Mouse (Mus musculus) kidney, embryonic 14.5 days (tissue): Measurements from ENCODE around the gene Zfp791. TPM values are rescaled to one million over a fixed set of nuclear protein-coding genes. Genes with fewer than 3 reads are reported as not detected.
A peak's percentile ranks its signal among the peaks of the same experiment; 100 is the strongest.

Source experiments
- ATAC-seq: fragments of 200-750 bp; cut with Nextera tagmentation; 2 replicates; pipeline ENCODE4 v1.8.0; 2017; ENCODE audit warnings: moderate number of reproducible peaks, mild to moderate bottlenecking, moderate TSS enrichment, moderate library complexity; ENCODE audit not compliant: low FRiP score, low TSS enrichment
- H3K27ac ChIP-seq: fragments of 300-500 bp; sonication (generic); 2 replicates; pipeline ENCODE4 v1.5.1; 2014; ENCODE audit warnings: low read depth, mild to moderate bottlenecking, low read length, moderate library complexity, mixed read lengths
- H3K27me3 ChIP-seq: fragments of 300-500 bp; sonication (generic); 2 replicates; pipeline ENCODE4 v1.6.1; 2014; ENCODE audit warnings: mild to moderate bottlenecking, low read length; ENCODE audit not compliant: control insufficient read depth, insufficient read depth
- H3K36me3 ChIP-seq: fragments of 300-500 bp; sonication (generic); 2 replicates; pipeline ENCODE4 v1.6.1; 2014; ENCODE audit warnings: low read length, mixed read lengths; ENCODE audit not compliant: control insufficient read depth, insufficient read depth
- H3K4me1 ChIP-seq: fragments of 300-500 bp; sonication (generic); 2 replicates; pipeline ENCODE4 v1.6.1; 2014; ENCODE audit warnings: low read length, mixed read lengths; ENCODE audit not compliant: control insufficient read depth, insufficient read depth
- H3K4me2 ChIP-seq: fragments of 300-500 bp; sonication (generic); replicated peaks from 2 replicates; pipeline ENCODE4 v1.6.1; 2014; ENCODE audit warnings: low read depth, mild to moderate bottlenecking, low read length
- H3K4me3 ChIP-seq: fragments of 300-500 bp; sonication (generic); 2 replicates; pipeline ENCODE4 v1.5.1; 2014; ENCODE audit warnings: mild to moderate bottlenecking, low read length
- H3K9ac ChIP-seq: fragments of 300-500 bp; sonication (generic); 2 replicates; pipeline ENCODE4 v1.6.1; 2014; ENCODE audit warnings: low read depth, mild to moderate bottlenecking, low read length, moderate library complexity
- H3K9me3 ChIP-seq: fragments of 300-500 bp; sonication (generic); 2 replicates; pipeline ENCODE4 v1.6.1; 2016; ENCODE audit warnings: low read length; ENCODE audit not compliant: control insufficient read depth
- WGBS: fragments of 180-500 bp; shearing (Covaris S2); extraction: QIAGEN DNeasy Blood & Tissue Kit; methylation state at CpG from one replicate; pipeline ENCODE4 v1.1.7; 2014; 5-methylcytosine and 5-hydroxymethylcytosine counted together
- polyA plus RNA-seq: library from polyadenylated mRNA; unstranded; fragments of >200 nt; fragmentation: Nextera tagmentation; extraction: Ambion mirVana; gene quantifications from 2 replicates; pipeline ENCODE4 v1.2.1, GENCODE M21; 2014

The Zfp791 gene
- polyA plus RNA-seq, 1 experiment from 2014 or later: 1.6 TPM

GRCm38 (mm10) chr8:85116984-85117383, 5.9 kb downstream of the Zfp791 start:
- Histone ChIP-seq H3K27ac (no peak overlapping the region), H3K4me3 (no peak overlapping the region), H3K27me3 (no peaks in the 10 kb centered on the region), H3K4me1 (no peaks in the 10 kb centered on the region), H3K4me2 (no peak overlapping the region), H3K9me3 (no peaks in the 10 kb centered on the region; the same call in 1 of the 2 replicates), H3K36me3 (no peaks in the 10 kb centered on the region), H3K9ac (no peak overlapping the region)
- ATAC-seq: no peak
- WGBS: 95% methylated on average over 7 of the region's 7 CpGs

GRCm38 (mm10) chr8:85115501-85115900, 7.4 kb downstream of the Zfp791 start:
- Histone ChIP-seq H3K9me3 (no peaks in the 10 kb centered on the region; the same call in 1 of the 2 replicates), H3K9ac (no peak overlapping the region), H3K4me2 (no peak overlapping the region), H3K27me3 (no peaks in the 10 kb centered on the region), H3K36me3 (peaks cover 6% of the 10 kb centered on the region; the same call in 1 of the 2 replicates), H3K4me1 (no peaks in the 10 kb centered on the region), H3K27ac (no peak overlapping the region), H3K4me3 (no peak overlapping the region)
- WGBS: 78% methylated on average over 4 of the region's 4 CpGs
- ATAC-seq: no peak

GRCm38 (mm10) chr8:85113241-85113640, 9.7 kb downstream of the Zfp791 start:
- no peak overlapping the region for H3K4me2 ChIP-seq
- no peak overlapping the region for H3K4me3 ChIP-seq
- H3K36me3 ChIP-seq: peaks cover 13% of the 10 kb centered on the region
- H3K27me3 ChIP-seq: no peaks in the 10 kb centered on the region
- no peak overlapping the region for H3K9ac ChIP-seq
- H3K4me1 ChIP-seq: no peaks in the 10 kb centered on the region
- H3K9me3 ChIP-seq: no peaks in the 10 kb centered on the region; the same call in 1 of the 2 replicates
- WGBS: 94% methylated on average over 10 of the region's 10 CpGs
- ATAC-seq: no peak
- H3K27ac ChIP-seq: no peak overlapping the region

GRCm38 (mm10) chr8:85100076-85100665, 22.7 kb downstream of the Zfp791 start:
- H3K9me3 ChIP-seq: 0 out of 2 replicates have a peak, but pooled peaks cover 3% of the 10 kb centered on the region
- peaks cover 24% of the 10 kb centered on the region; the same call in 1 of the 2 replicates for H3K36me3 ChIP-seq
- H3K4me1 ChIP-seq: no peaks in the 10 kb centered on the region
- 88% methylated on average over 4 of the region's 4 CpGs for WGBS
- no peak overlapping the region for H3K27ac ChIP-seq
- H3K4me3 ChIP-seq: no peak overlapping the region
- H3K4me2 ChIP-seq: no peak overlapping the region
- H3K9ac ChIP-seq: no peak overlapping the region
- no peak for ATAC-seq
- H3K27me3 ChIP-seq: no peaks in the 10 kb centered on the region

- H3K4me2 ChIP-seq: no peak overlapping the region
- H3K27ac ChIP-seq: no peak overlapping the region
- H3K4me1 ChIP-seq: no peaks in the 10 kb centered on the region
- no peak overlapping the region for H3K9ac ChIP-seq
- 95% methylated on average over 4 of the region's 4 CpGs for WGBS
- H3K4me3 ChIP-seq: no peak overlapping the region
- H3K36me3 ChIP-seq: peaks cover 40% of the 10 kb centered on the region; the same call in 1 of the 2 replicates
- 0 out of 2 replicates have a peak, but pooled peaks cover 3% of the 10 kb centered on the region for H3K9me3 ChIP-seq
- H3K27me3 ChIP-seq: no peaks in the 10 kb centered on the region
- no peak for ATAC-seq
Measured at GRCm38 (mm10) chr8:85096850-85097249, 26.0 kb downstream of the Zfp791 start.

- ATAC-seq: no peak
- Histone ChIP-seq H3K4me1 (no peaks in the 10 kb centered on the region), H3K27me3 (no peaks in the 10 kb centered on the region), H3K27ac (no peak overlapping the region), H3K9ac (no peak overlapping the region), H3K4me2 (no peak overlapping the region), H3K9me3 (no peaks in the 10 kb centered on the region), H3K36me3 (peaks cover 40% of the 10 kb centered on the region; the same call in 1 of the 2 replicates), H3K4me3 (no peak overlapping the region)
- 93% methylated on average over 16 of the region's 16 CpGs for WGBS
Measured at GRCm38 (mm10) chr8:85096196-85096595, 26.7 kb downstream of the Zfp791 start.

GRCm38 (mm10) chr8:85095566-85095965, 27.3 kb downstream of the Zfp791 start:
- Histone ChIP-seq H3K4me3 (no peak overlapping the region), H3K4me1 (no peaks in the 10 kb centered on the region), H3K4me2 (no peak overlapping the region), H3K9ac (no peak overlapping the region), H3K27ac (no peak overlapping the region), H3K9me3 (no peaks in the 10 kb centered on the region), H3K27me3 (no peaks in the 10 kb centered on the region), H3K36me3 (peaks cover 40% of the 10 kb centered on the region; the same call in 1 of the 2 replicates)
- ATAC-seq: no peak
- 91% methylated on average over 7 of the region's 7 CpGs for WGBS

- Histone ChIP-seq H3K4me3 (no peak overlapping the region), H3K27ac (no peak overlapping the region), H3K27me3 (no peaks in the 10 kb centered on the region), H3K9me3 (no peaks in the 10 kb centered on the region), H3K4me1 (no peaks in the 10 kb centered on the region), H3K36me3 (peaks cover 40% of the 10 kb centered on the region; the same call in 1 of the 2 replicates), H3K4me2 (no peak overlapping the region), H3K9ac (no peak overlapping the region)
- WGBS: 94% methylated on average over 13 of the region's 13 CpGs
- ATAC-seq: no peak
Measured at GRCm38 (mm10) chr8:85095051-85095450, 27.8 kb downstream of the Zfp791 start.

GRCm38 (mm10) chr8:85091526-85092090, 31.3 kb downstream of the Zfp791 start:
- Histone ChIP-seq H3K4me3 (no peak overlapping the region), H3K4me2 (no peak overlapping the region), H3K27ac (no peak overlapping the region), H3K36me3 (peaks cover 38% of the 10 kb centered on the region), H3K9me3 (no peaks in the 10 kb centered on the region), H3K9ac (no peak overlapping the region), H3K27me3 (no peaks in the 10 kb centered on the region), H3K4me1 (no peaks in the 10 kb centered on the region)
- 29% methylated on average over 21 of the region's 21 CpGs for WGBS
- 0 out of 2 replicates have a peak, but pooled peaks have one; percentile 43 for ATAC-seq
